Comparison of ENCODE assay signal across 8 mouse cellular contexts in genomic region chr1:161507623-161508047, GRCm38 (mm10). TPM values are rescaled to one million over a fixed set of nuclear protein-coding genes. Genes with fewer than 3 reads are reported as not detected.
DNase-seq lines count a peak whose midpoint lies in the region; TF ChIP-seq lines count a peak whose summit lies in the region.

No protein-coding gene starts in this region.

- H3K27me3 ChIP-seq in C2C12 (ENCODE audit: control insufficient read depth, insufficient read depth, insufficient read length), result no peaks in the 10 kb centered on the region

- H3K4me1 ChIP-seq in embryonic fibroblast, embryonic 13.5 days (ENCODE audit: control insufficient read depth, insufficient read depth, low read length), result peaks cover 11% of the 10 kb centered on the region

- H3K79me3 ChIP-seq in C2C12 (ENCODE audit: low read depth), result no peaks in the 10 kb centered on the region

- no peaks in the 10 kb centered on the region for H3K79me2 ChIP-seq in C2C12 (ENCODE audit: control insufficient read depth, insufficient read depth)

- no peak for TF ChIP-seq POLR2A in embryonic fibroblast, embryonic 13.5 days (IDR thresholded peaks at IDR 0.05; ENCODE audit: low read depth, low read length)

- no peak overlapping the region for H3ac ChIP-seq in C2C12 (ENCODE audit: control insufficient read depth, insufficient read length, low read depth)

- no peaks in the 10 kb centered on the region for H3K36me3 ChIP-seq in C2C12 (ENCODE audit: control insufficient read depth, insufficient read depth)

- DNase-seq in adipocyte (ENCODE audit: low spot score), result peak; percentile 67
- peak; percentile 69 for DNase-seq in kidney, adult 9 months
- DNase-seq in layer of hippocampus, adult 9-10 months (ENCODE audit: low spot score), result no peak
- no peak for DNase-seq in thymus, postnatal 0 days (ENCODE audit: low spot score)
- DNase-seq in retina, postnatal 1 day, result no peak
- no peak for DNase-seq in spleen, postnatal 10 days (ENCODE audit: low spot score in 2 of 2)

- H3K27ac ChIP-seq in embryonic fibroblast, embryonic 13.5 days (ENCODE audit: insufficient read depth, low read length), result peak overlapping the region; percentile 51

- no peak for TF ChIP-seq CTCF in C2C12 (IDR thresholded peaks at IDR 0.05; ENCODE audit: control insufficient read depth, insufficient read depth, insufficient read length)
- TF ChIP-seq CTCF in embryonic fibroblast, embryonic 13.5 days (IDR thresholded peaks at IDR 0.05; ENCODE audit: borderline replicate concordance, insufficient read depth, low read length), result no peak

- H3K4me3 ChIP-seq in C2C12 (ENCODE audit: insufficient read depth, poor library complexity, severe bottlenecking), result no peak overlapping the region
- H3K4me3 ChIP-seq in embryonic fibroblast, embryonic 13.5 days (ENCODE audit: insufficient read depth, low read length), result no peak overlapping the region

TF ChIP-seq in C2C12, 6 proteins besides CTCF, POLR2A, EP300 and RAD21:
- TF ChIP-seq FOSL1 (IDR thresholded peaks at IDR 0.05; ENCODE audit: insufficient read depth, low read length, poor library complexity, severe bottlenecking), result peak; percentile 90
- peak; percentile 31 for TF ChIP-seq USF1 (IDR thresholded peaks at IDR 0.05; ENCODE audit: low read depth)
- peak; percentile 80 for TF ChIP-seq MYOD1 (IDR thresholded peaks at IDR 0.05; ENCODE audit: control insufficient read depth, insufficient read length, low read depth)
- no peak for TF ChIP-seq MAX (IDR thresholded peaks at IDR 0.05)
- peak; percentile 27 for TF ChIP-seq CEBPB (IDR thresholded peaks at IDR 0.05; ENCODE audit: low read depth)
- no peak for TF ChIP-seq MYOG (IDR thresholded peaks at IDR 0.05; ENCODE audit: control insufficient read depth, extremely low read depth, insufficient read length)
TF ChIP-seq in C2C12: peak in this region for 4.

RNA-seq across cellular contexts. Expression of gene Tnfsf18, which starts 13.2 kb away (rescaled TPM):
- polyA plus RNA-seq in C2C12 (2012; fragmentation: generic; extraction: Trizol), result 0.04 TPM
- 0.25 and 0.87 TPM in 2 replicates for polyA plus RNA-seq in embryonic fibroblast, embryonic 13.5 days (2011; ENCODE audit: insufficient read length, low read depth, missing spikeins)
- 0.17 TPM in 1 of 2 replicates, not detected in the other for polyA plus RNA-seq in thymus, postnatal 0 days (2015; fragmentation: Nextera tagmentation; extraction: Ambion mirVana)

Comparison
In these comparisons a context has a peak if more than half of its experiments do, and no peak if none do; other contexts are left out.
1. DNase-seq: peak in adipocyte (single experiment) and kidney, adult 9 months (single experiment); none in layer of hippocampus, adult 9-10 months (single experiment), thymus, postnatal 0 days (single experiment), retina, postnatal 1 day (single experiment) and spleen, postnatal 10 days (0 of 2).